Mouse (Mus musculus) adrenal gland, adult 8-10 months (tissue): ENCODE measurements around the gene Tmprss3. TPM values are rescaled to one million over a fixed set of nuclear protein-coding genes. Genes with fewer than 3 reads are reported as not detected.

Experiments used
- DNase-seq: peaks from one replicate; pipeline ENCODE4 v3.0.0; 2022
- total RNA-seq, 4 experiments: library from RNA; stranded (reverse); gene quantifications; 2 replicates each; pipeline ENCODE4 v1.2.4; 2022

Tmprss3 gene
- total RNA-seq, 4 experiments from 2014 or later = not detected

GRCm38 (mm10) chr17:31193360-31193759 is 5.4 kb downstream of the Tmprss3 start:
- DNase-seq = no peak

- DNase-seq = no peak
These were observed 6.1 kb downstream of the Tmprss3 start for GRCm38 (mm10) chr17:31192663-31193062.

- DNase-seq = no peak
These were observed 7.0 kb downstream of the Tmprss3 start for GRCm38 (mm10) chr17:31191825-31192224.

GRCm38 (mm10) chr17:31187370-31187769 is 11.4 kb downstream of the Tmprss3 start:
- peak; percentile 35 for DNase-seq

- no peak for DNase-seq
These were observed 14.3 kb downstream of the Tmprss3 start for GRCm38 (mm10) chr17:31184269-31184990.

- DNase-seq = no peak
These were observed 15.4 kb downstream of the Tmprss3 start for GRCm38 (mm10) chr17:31183180-31183974.

- DNase-seq = no peak
These were observed 17.3 kb downstream of the Tmprss3 start for GRCm38 (mm10) chr17:31181490-31181889.

GRCm38 (mm10) chr17:31176321-31176720 is 22.5 kb downstream of the Tmprss3 start:
- no peak for DNase-seq

- DNase-seq = no peak
These were observed 29.0 kb downstream of the Tmprss3 start for GRCm38 (mm10) chr17:31169796-31170195.

- DNase-seq = no peak
These were observed 33.6 kb downstream of the Tmprss3 start, which contains the start of gene Tff1 for GRCm38 (mm10) chr17:31165127-31165526. Tff1 (minus strand) TSS chr17:31165277.

- no peak for DNase-seq
These were observed 35.0 kb downstream of the Tmprss3 start for GRCm38 (mm10) chr17:31163821-31164220.

- no peak for DNase-seq
These were observed 36.2 kb downstream of the Tmprss3 start for GRCm38 (mm10) chr17:31162607-31163006.

- DNase-seq = no peak
These were observed 38.5 kb downstream of the Tmprss3 start for GRCm38 (mm10) chr17:31160291-31160690.

GRCm38 (mm10) chr17:31157921-31158320 is 40.9 kb downstream of the Tmprss3 start:
- no peak for DNase-seq

GRCm38 (mm10) chr17:31153785-31154184 is 45.0 kb downstream of the Tmprss3 start:
- DNase-seq = no peak

GRCm38 (mm10) chr17:31152966-31153499 is 45.7 kb downstream of the Tmprss3 start:
- no peak for DNase-seq

GRCm38 (mm10) chr17:31152512-31152911 is 46.3 kb downstream of the Tmprss3 start:
- DNase-seq = no peak

- DNase-seq = no peak
These were observed 52.8 kb downstream of the Tmprss3 start for GRCm38 (mm10) chr17:31145998-31146397.

GRCm38 (mm10) chr17:31144040-31145037 is 54.4 kb downstream of the Tmprss3 start, which contains the start of gene Tff2:
Tff2 (minus strand) TSS chr17:31144282.
- DNase-seq = no peak

- DNase-seq = peak; percentile 31
These were observed 56.7 kb downstream of the Tmprss3 start for GRCm38 (mm10) chr17:31142116-31142515.

- peak; percentile 30 for DNase-seq
These were observed 60.4 kb downstream of the Tmprss3 start for GRCm38 (mm10) chr17:31138398-31138797.

GRCm38 (mm10) chr17:31136821-31137220 is 62.0 kb downstream of the Tmprss3 start:
- no peak for DNase-seq
